Mouse (Mus musculus): Measurements from ENCODE around the gene Tada3.

DNA sequence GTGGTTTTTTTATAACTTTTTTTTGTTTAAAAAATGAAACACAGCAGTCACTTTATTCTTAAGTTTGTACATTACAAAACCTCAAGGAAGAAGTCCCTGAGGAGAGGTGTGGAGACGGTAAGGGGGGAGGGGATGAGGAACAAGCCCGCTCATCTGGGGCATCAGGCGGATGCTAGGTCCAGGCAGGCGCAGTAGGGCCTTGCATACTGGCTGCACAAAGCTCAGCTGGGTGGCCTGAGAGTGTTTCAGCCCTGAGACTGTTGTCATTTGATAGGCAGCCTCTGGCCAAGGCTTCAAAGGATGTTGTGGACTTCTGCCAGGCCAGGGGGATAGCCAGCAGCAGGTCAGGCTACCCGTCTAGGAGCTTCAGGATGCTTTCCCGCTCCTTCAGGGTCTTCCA lies 11.0 kb downstream of the Tada3 start:
- TF ChIP-seq CTCF (IDR thresholded peaks at IDR 0.05; ENCODE audit: extremely low read depth, insufficient read length, insufficient replicate concordance, low read depth, low read length), result no peak
- TF ChIP-seq POLR2A (IDR thresholded peaks at IDR 0.05; ENCODE audit: low read depth, low read length), result no peak
